Mouse (Mus musculus): Measurements from ENCODE around the gene Hk3. TPM values are rescaled to one million over a fixed set of nuclear protein-coding genes. Genes with fewer than 3 reads are reported as not detected.

Gene Hk3
- polyA plus RNA-seq, 1 experiment from 2014 or later = 2.2 TPM

- Histone ChIP-seq H3K4me3 (replicated peaks) (no peak overlapping the region), H3K27me3 (replicated peaks) (no peaks in the 10 kb centered on the region), H3K4me2 (no peak overlapping the region), H3K9ac (no peak overlapping the region), H3K27ac (no peak overlapping the region), H3K9me3 (no peaks in the 10 kb centered on the region), H3K4me1 (0 out of 2 replicates have a peak, but pooled peaks cover under 1% of the 10 kb centered on the region), H3K36me3 (no peaks in the 10 kb centered on the region)
- no peak for ATAC-seq (ENCODE audit: insufficient read depth, low FRiP score, low read depth)
- 73% methylated on average over 10 of the region's 10 CpGs for WGBS
Observed at GRCm38 (mm10) chr13:55000433-55000832, 20.8 kb downstream of the Hk3 start.

GRCm38 (mm10) chr13:54997568-54997967 lies 23.6 kb downstream of the Hk3 start:
- 93% methylated on average over 8 of the region's 8 CpGs for WGBS
- H3K4me2 ChIP-seq = no peak overlapping the region
- no peaks in the 10 kb centered on the region for H3K36me3 ChIP-seq
- no peak overlapping the region for H3K27ac ChIP-seq
- H3K9me3 ChIP-seq = no peaks in the 10 kb centered on the region
- no peak overlapping the region for H3K9ac ChIP-seq
- ATAC-seq (ENCODE audit: insufficient read depth, low FRiP score, low read depth) = no peak
- H3K4me1 ChIP-seq = no peaks in the 10 kb centered on the region
- no peaks in the 10 kb centered on the region for H3K27me3 ChIP-seq (replicated peaks)
- no peak overlapping the region for H3K4me3 ChIP-seq (replicated peaks)

GRCm38 (mm10) chr13:54995161-54995560 lies 26.0 kb downstream of the Hk3 start:
- no peak for ATAC-seq (ENCODE audit: insufficient read depth, low FRiP score, low read depth)
- no peaks in the 10 kb centered on the region for H3K9me3 ChIP-seq
- H3K4me2 ChIP-seq = no peak overlapping the region
- 45% methylated on average over 6 of the region's 6 CpGs for WGBS
- no peaks in the 10 kb centered on the region for H3K27me3 ChIP-seq (replicated peaks)
- no peaks in the 10 kb centered on the region for H3K36me3 ChIP-seq
- no peaks in the 10 kb centered on the region for H3K4me1 ChIP-seq
- no peak overlapping the region for H3K27ac ChIP-seq
- no peak overlapping the region for H3K4me3 ChIP-seq (replicated peaks)
- H3K9ac ChIP-seq = no peak overlapping the region

- 22% methylated on average over 4 of the region's 4 CpGs for WGBS
- ATAC-seq (ENCODE audit: insufficient read depth, low FRiP score, low read depth) = no peak
- Histone ChIP-seq H3K27me3 (replicated peaks) (no peaks in the 10 kb centered on the region), H3K9me3 (no peaks in the 10 kb centered on the region), H3K9ac (no peak overlapping the region), H3K4me2 (no peak overlapping the region), H3K4me3 (replicated peaks) (no peak overlapping the region), H3K27ac (no peak overlapping the region), H3K4me1 (no peaks in the 10 kb centered on the region), H3K36me3 (no peaks in the 10 kb centered on the region)
Observed at GRCm38 (mm10) chr13:54994576-54994975, 26.6 kb downstream of the Hk3 start.

GRCm38 (mm10) chr13:54992215-54992614 lies 29.0 kb downstream of the Hk3 start:
- no peaks in the 10 kb centered on the region for H3K4me1 ChIP-seq
- no peak overlapping the region for H3K27ac ChIP-seq
- no peak overlapping the region for H3K4me3 ChIP-seq (replicated peaks)
- WGBS = 81% methylated on average over 7 of the region's 7 CpGs
- H3K36me3 ChIP-seq = no peaks in the 10 kb centered on the region
- no peaks in the 10 kb centered on the region for H3K9me3 ChIP-seq
- no peak overlapping the region for H3K4me2 ChIP-seq
- H3K9ac ChIP-seq = no peak overlapping the region
- H3K27me3 ChIP-seq (replicated peaks) = no peaks in the 10 kb centered on the region
- no peak for ATAC-seq (ENCODE audit: insufficient read depth, low FRiP score, low read depth)

- no peaks in the 10 kb centered on the region for H3K27me3 ChIP-seq (replicated peaks)
- H3K4me1 ChIP-seq = no peaks in the 10 kb centered on the region
- no peaks in the 10 kb centered on the region for H3K9me3 ChIP-seq
- H3K27ac ChIP-seq = no peak overlapping the region
- H3K4me3 ChIP-seq (replicated peaks) = no peak overlapping the region
- no peak overlapping the region for H3K4me2 ChIP-seq
- 36% methylated on average over 7 of the region's 7 CpGs for WGBS
- no peak overlapping the region for H3K9ac ChIP-seq
- no peaks in the 10 kb centered on the region for H3K36me3 ChIP-seq
- ATAC-seq (ENCODE audit: insufficient read depth, low FRiP score, low read depth) = no peak
Observed at GRCm38 (mm10) chr13:54988181-54988760, 32.9 kb downstream of the Hk3 start.

GRCm38 (mm10) chr13:54987405-54987804 lies 33.8 kb downstream of the Hk3 start:
- WGBS = 72% methylated on average over 9 of the region's 9 CpGs
- Histone ChIP-seq H3K9me3 (no peaks in the 10 kb centered on the region), H3K27me3 (replicated peaks) (no peaks in the 10 kb centered on the region)

GRCm38 (mm10) chr13:54983614-54984013 lies 37.6 kb downstream of the Hk3 start:
- Histone ChIP-seq H3K36me3 (no peaks in the 10 kb centered on the region), H3K27me3 (replicated peaks) (no peaks in the 10 kb centered on the region), H3K27ac (no peak overlapping the region), H3K9me3 (no peaks in the 10 kb centered on the region), H3K4me3 (replicated peaks) (no peak overlapping the region), H3K9ac (no peak overlapping the region), H3K4me2 (no peak overlapping the region), H3K4me1 (no peaks in the 10 kb centered on the region)
- ATAC-seq (ENCODE audit: insufficient read depth, low FRiP score, low read depth) = no peak
- 42% methylated on average over 2 of the region's 2 CpGs for WGBS

More at GRCm38 (mm10) chr13:54987405-54987804, 33.8 kb downstream of the Hk3 start:
- no peak overlapping the region for H3K4me3 ChIP-seq (replicated peaks)
- no peak for ATAC-seq (ENCODE audit: insufficient read depth, low FRiP score, low read depth)
- no peaks in the 10 kb centered on the region for H3K4me1 ChIP-seq
- no peaks in the 10 kb centered on the region for H3K36me3 ChIP-seq
- no peak overlapping the region for H3K4me2 ChIP-seq
- H3K9ac ChIP-seq = no peak overlapping the region
- H3K27ac ChIP-seq = no peak overlapping the region

- Histone ChIP-seq H3K9ac (no peak overlapping the region), H3K4me2 (no peak overlapping the region), H3K4me1 (no peaks in the 10 kb centered on the region), H3K9me3 (no peaks in the 10 kb centered on the region), H3K36me3 (no peaks in the 10 kb centered on the region), H3K4me3 (replicated peaks) (no peak overlapping the region), H3K27me3 (replicated peaks) (no peaks in the 10 kb centered on the region), H3K27ac (no peak overlapping the region)
- ATAC-seq (ENCODE audit: insufficient read depth, low FRiP score, low read depth) = no peak
- 64% methylated on average over 8 of the region's 8 CpGs for WGBS
Observed at GRCm38 (mm10) chr13:54983001-54983400, 38.2 kb downstream of the Hk3 start.

GRCm38 (mm10) chr13:54980957-54981356 lies 40.2 kb downstream of the Hk3 start:
- no peak for ATAC-seq (ENCODE audit: insufficient read depth, low FRiP score, low read depth)
- Histone ChIP-seq H3K9me3 (no peaks in the 10 kb centered on the region), H3K27ac (no peak overlapping the region), H3K9ac (no peak overlapping the region), H3K27me3 (replicated peaks) (no peaks in the 10 kb centered on the region), H3K36me3 (no peaks in the 10 kb centered on the region), H3K4me1 (no peaks in the 10 kb centered on the region), H3K4me2 (no peak overlapping the region), H3K4me3 (replicated peaks) (no peak overlapping the region)
- 70% methylated on average over 12 of the region's 12 CpGs for WGBS

GRCm38 (mm10) chr13:54978804-54979203 lies 42.4 kb downstream of the Hk3 start:
- 53% methylated on average over 8 of the region's 8 CpGs for WGBS
- no peak for ATAC-seq (ENCODE audit: insufficient read depth, low FRiP score, low read depth)
- H3K27ac ChIP-seq = no peak overlapping the region

GRCm38 (mm10) chr13:54975546-54975945 lies 45.6 kb downstream of the Hk3 start:
- Histone ChIP-seq H3K36me3 (no peaks in the 10 kb centered on the region), H3K27me3 (replicated peaks) (no peaks in the 10 kb centered on the region), H3K4me3 (replicated peaks) (no peak overlapping the region), H3K9me3 (no peaks in the 10 kb centered on the region), H3K4me2 (no peak overlapping the region), H3K9ac (no peak overlapping the region), H3K4me1 (no peaks in the 10 kb centered on the region), H3K27ac (no peak overlapping the region)
- no peak for ATAC-seq (ENCODE audit: insufficient read depth, low FRiP score, low read depth)
- 50% methylated on average over 3 of the region's 3 CpGs for WGBS

More at GRCm38 (mm10) chr13:54978804-54979203, 42.4 kb downstream of the Hk3 start:
- Histone ChIP-seq H3K27me3 (replicated peaks) (no peaks in the 10 kb centered on the region), H3K4me1 (no peaks in the 10 kb centered on the region), H3K36me3 (no peaks in the 10 kb centered on the region), H3K9ac (no peak overlapping the region), H3K4me3 (replicated peaks) (no peak overlapping the region), H3K9me3 (no peaks in the 10 kb centered on the region), H3K4me2 (no peak overlapping the region)

All from stomach, embryonic 15.5 days (tissue).